Mouse (Mus musculus) thymus, postnatal 25 days (tissue): ENCODE results near the gene Cacna1c.

Source experiments
- DNase-seq: peaks from one replicate; pipeline ENCODE4 v3.0.0; 2022

Gene Cacna1c

GRCm38 (mm10) chr6:119196382-119197305 lies at the start of gene Cacna1c:
Gene Cacna1c, minus strand, starts transcription at chr6:119196418.
- DNase-seq = no peak

GRCm38 (mm10) chr6:119240871-119241705 lies 44.9 kb upstream of the Cacna1c start:
- DNase-seq = no peak

GRCm38 (mm10) chr6:119240256-119240655 lies 44.0 kb upstream of the Cacna1c start:
- no peak for DNase-seq

GRCm38 (mm10) chr6:119239341-119240005 lies 43.3 kb upstream of the Cacna1c start:
- DNase-seq = no peak

- no peak for DNase-seq
These were observed 41.3 kb upstream of the Cacna1c start for GRCm38 (mm10) chr6:119237427-119237989.

GRCm38 (mm10) chr6:119236241-119236640 lies 40.0 kb upstream of the Cacna1c start, which contains the start of gene Cacna2d4:
Gene Cacna2d4, plus strand, starts transcription at chr6:119236526.
- no peak for DNase-seq

GRCm38 (mm10) chr6:119235441-119235840 lies 39.2 kb upstream of the Cacna1c start:
- DNase-seq = no peak

GRCm38 (mm10) chr6:119233066-119233465 lies 36.8 kb upstream of the Cacna1c start:
- no peak for DNase-seq

- no peak for DNase-seq
These were observed 32.8 kb upstream of the Cacna1c start for GRCm38 (mm10) chr6:119228861-119229603.

GRCm38 (mm10) chr6:119227001-119227400 lies 30.8 kb upstream of the Cacna1c start:
- no peak for DNase-seq

GRCm38 (mm10) chr6:119225731-119226130 lies 29.5 kb upstream of the Cacna1c start:
- DNase-seq = no peak

- no peak for DNase-seq
These were observed 29.0 kb upstream of the Cacna1c start for GRCm38 (mm10) chr6:119225226-119225625.

- DNase-seq = no peak
These were observed 28.4 kb upstream of the Cacna1c start for GRCm38 (mm10) chr6:119224451-119225195.

- DNase-seq = peak; percentile 27
These were observed 24.1 kb upstream of the Cacna1c start for GRCm38 (mm10) chr6:119220297-119220696.

GRCm38 (mm10) chr6:119219237-119219870 lies 23.1 kb upstream of the Cacna1c start:
- no peak for DNase-seq

GRCm38 (mm10) chr6:119218591-119218990 lies 22.4 kb upstream of the Cacna1c start:
- no peak for DNase-seq

GRCm38 (mm10) chr6:119217661-119218060 lies 21.4 kb upstream of the Cacna1c start:
- no peak for DNase-seq

GRCm38 (mm10) chr6:119215040-119215613 lies 18.9 kb upstream of the Cacna1c start:
- no peak for DNase-seq

- no peak for DNase-seq
These were observed 18.0 kb upstream of the Cacna1c start for GRCm38 (mm10) chr6:119214190-119214589.

- DNase-seq = no peak
These were observed 17.2 kb upstream of the Cacna1c start for GRCm38 (mm10) chr6:119213375-119213774.
